Comparison of ENCODE assay signal across 15 mouse cellular contexts in the genomic region with DNA sequence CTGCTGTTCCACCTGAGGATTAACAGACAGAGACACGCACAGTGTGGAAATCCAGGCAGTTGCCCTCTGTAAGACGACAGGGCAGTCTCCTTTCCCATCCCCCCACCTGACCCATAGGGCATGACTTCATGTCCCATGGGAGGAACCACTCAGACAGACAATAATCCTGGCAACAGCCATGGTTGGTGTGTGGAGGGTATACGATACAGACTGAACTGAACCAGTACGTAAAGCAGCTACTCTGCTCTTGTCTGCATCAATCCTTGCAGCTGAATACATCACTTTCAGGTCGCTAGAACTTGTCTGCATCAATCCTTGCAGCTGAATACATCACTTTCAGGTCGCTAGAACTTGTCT. TPM values are rescaled to one million over a fixed set of nuclear protein-coding genes. Genes with fewer than 3 reads are reported as not detected.
DNase-seq lines count a peak whose midpoint lies in the region; ATAC-seq lines count a peak whose summit lies in the region.
"Had no signal": no experiment of that assay in that cellular context is flagged by ENCODE, and none has a peak within 500 bp of the region (broad histone marks: within the 10 kb centered on the region; RNA-seq: fewer than 3 reads in every experiment).

No protein-coding gene starts in this region.

- no peaks in the 10 kb centered on the region for H3K36me3 ChIP-seq in hindbrain, embryonic 13.5 days
- H3K36me3 ChIP-seq in hindbrain, embryonic 10.5 days: no peaks in the 10 kb centered on the region
- H3K36me3 ChIP-seq in hindbrain, embryonic 14.5 days (replicated peaks; ENCODE audit: control insufficient read depth, insufficient read depth): no peaks in the 10 kb centered on the region
- H3K36me3 ChIP-seq in liver, embryonic 16.5 days (ENCODE audit: control insufficient read depth, insufficient read depth): no peaks in the 10 kb centered on the region; the same call in 1 of the 2 replicates
- no peaks in the 10 kb centered on the region for H3K36me3 ChIP-seq in neural tube, embryonic 15.5 days

- H3K9me3 ChIP-seq in hindbrain, embryonic 13.5 days: no peaks in the 10 kb centered on the region
- no peaks in the 10 kb centered on the region for H3K9me3 ChIP-seq in hindbrain, embryonic 10.5 days
- no peaks in the 10 kb centered on the region for H3K9me3 ChIP-seq in hindbrain, embryonic 14.5 days (ENCODE audit: control insufficient read depth, low read length)
- H3K9me3 ChIP-seq in liver, embryonic 16.5 days (replicated peaks; ENCODE audit: control insufficient read depth, low read length): no peaks in the 10 kb centered on the region
- H3K9me3 ChIP-seq in neural tube, embryonic 15.5 days (replicated peaks): no peaks in the 10 kb centered on the region
- H3K9me3 ChIP-seq: G1E had no signal

- no peak overlapping the region for H3K4me3 ChIP-seq in hindbrain, embryonic 13.5 days
- no peak overlapping the region for H3K4me3 ChIP-seq in hindbrain, embryonic 10.5 days
- H3K4me3 ChIP-seq in hindbrain, embryonic 14.5 days (replicated peaks; ENCODE audit: low read length): no peak overlapping the region
- H3K4me3 ChIP-seq in liver, embryonic 16.5 days (ENCODE audit: low read depth, low read length): no peak overlapping the region
- H3K4me3 ChIP-seq in neural tube, embryonic 15.5 days (replicated peaks): no peak overlapping the region
- H3K4me3 ChIP-seq: myocyte had no signal

- H3K9ac ChIP-seq in hindbrain, embryonic 13.5 days: no peak overlapping the region
- H3K9ac ChIP-seq in hindbrain, embryonic 14.5 days: no peak overlapping the region
- no peak overlapping the region for H3K9ac ChIP-seq in liver, embryonic 16.5 days (ENCODE audit: low read depth, low read length)
- H3K9ac ChIP-seq in neural tube, embryonic 15.5 days (replicated peaks): no peak overlapping the region
- H3K9ac ChIP-seq: lung, embryonic 14.5 days had no signal

- no peak overlapping the region for H3K4me2 ChIP-seq in hindbrain, embryonic 13.5 days
- H3K4me2 ChIP-seq in hindbrain, embryonic 14.5 days (replicated peaks): no peak overlapping the region
- H3K4me2 ChIP-seq in liver, embryonic 16.5 days (ENCODE audit: low read depth, low read length): peak overlapping the region; percentile 44; the same call in 1 of the 2 replicates
- no peak overlapping the region for H3K4me2 ChIP-seq in neural tube, embryonic 15.5 days

- WGBS in hindbrain, embryonic 13.5 days: 32% methylated on average over 6 of the region's 6 CpGs
- whole genome bisulfite sequencing in hindbrain, embryonic 10.5 days: 29% methylated on average over 6 of the region's 6 CpGs
- WGBS in hindbrain, embryonic 14.5 days: 21% methylated on average over 6 of the region's 6 CpGs
- 55% methylated on average over 6 of the region's 6 CpGs for WGBS in liver, embryonic 16.5 days (ENCODE audit: insufficient replicate concordance)
- WGBS in neural tube, embryonic 15.5 days: 39% methylated on average over 6 of the region's 6 CpGs

- DNase-seq in hindbrain, embryonic 10.5 days (ENCODE audit: low spot score): no peak
- no peak for DNase-seq in hindbrain, embryonic 14.5 days (ENCODE audit: low spot score)
- DNase-seq in left cerebral cortex, postnatal 4 days: no peak
- DNase-seq in ovary, postnatal 10 days (ENCODE audit: low spot score): no peak
- no peak for DNase-seq in ovary, postnatal 14 days (ENCODE audit: low spot score)
- DNase-seq: adrenal gland, adult 8-10 months; cerebellum, adult 8-10 months; kidney, postnatal 25 days; right cerebral cortex, postnatal 4 days had no signal

- ATAC-seq in hindbrain, embryonic 13.5 days (ENCODE audit: low FRiP score): peak; percentile 23; the same call in 1 of the 2 replicates
- peak; percentile 36; the same call in 1 of the 2 replicates for ATAC-seq in hindbrain, embryonic 14.5 days (ENCODE audit: low FRiP score)
- no peak for ATAC-seq in liver, embryonic 16.5 days (ENCODE audit: low read depth)
- peak; percentile 18; the same call in 1 of the 2 replicates for ATAC-seq in neural tube, embryonic 15.5 days (ENCODE audit: low FRiP score)

- peaks cover 21% of the 10 kb centered on the region; the same call in 1 of the 2 replicates for H3K4me1 ChIP-seq in hindbrain, embryonic 13.5 days (replicated peaks)
- peaks cover 27% of the 10 kb centered on the region for H3K4me1 ChIP-seq in hindbrain, embryonic 10.5 days (replicated peaks)
- H3K4me1 ChIP-seq in hindbrain, embryonic 14.5 days (replicated peaks; ENCODE audit: control insufficient read depth, insufficient read depth, low read length): 0 out of 2 replicates have a peak, but pooled peaks cover 2% of the 10 kb centered on the region
- peaks cover 17% of the 10 kb centered on the region for H3K4me1 ChIP-seq in liver, embryonic 16.5 days (ENCODE audit: control insufficient read depth, low read depth, low read length)
- H3K4me1 ChIP-seq in neural tube, embryonic 15.5 days: peaks cover 9% of the 10 kb centered on the region; the same call in 1 of the 2 replicates

- no peaks in the 10 kb centered on the region for H3K27me3 ChIP-seq in hindbrain, embryonic 13.5 days
- H3K27me3 ChIP-seq in hindbrain, embryonic 10.5 days (ENCODE audit: insufficient read depth, poor library complexity, severe bottlenecking): no peaks in the 10 kb centered on the region
- H3K27me3 ChIP-seq in hindbrain, embryonic 14.5 days (ENCODE audit: control insufficient read depth, insufficient read depth, low read length): no peaks in the 10 kb centered on the region
- H3K27me3 ChIP-seq in liver, embryonic 16.5 days (ENCODE audit: control insufficient read depth, insufficient read depth, low read depth, low read length): no peaks in the 10 kb centered on the region
- no peaks in the 10 kb centered on the region for H3K27me3 ChIP-seq in neural tube, embryonic 15.5 days (replicated peaks)

- H3K27ac ChIP-seq in hindbrain, embryonic 13.5 days: no peak overlapping the region
- no peak overlapping the region for H3K27ac ChIP-seq in hindbrain, embryonic 10.5 days
- H3K27ac ChIP-seq in hindbrain, embryonic 14.5 days: no peak overlapping the region
- H3K27ac ChIP-seq in liver, embryonic 16.5 days (ENCODE audit: low read length): peak overlapping the region; percentile 72; the same call in 1 of the 2 replicates
- H3K27ac ChIP-seq in neural tube, embryonic 15.5 days (replicated peaks): no peak overlapping the region

- intact Hi-C loops in left cerebral cortex, postnatal 4 days (cut with DNase I): no loop called here

RNA-seq across cellular contexts. Expression of a gene that starts 20.0 kb away (rescaled TPM):
- polyA plus RNA-seq in hindbrain, embryonic 13.5 days (2015; fragmentation: Nextera tagmentation; extraction: Ambion mirVana): 1.6 and 1.7 TPM in 2 replicates
- polyA plus RNA-seq in hindbrain, embryonic 10.5 days (2016; fragmentation: Nextera tagmentation; extraction: Ambion mirVana): 2.5 TPM in 2 replicates
- 1.9 and 2.0 TPM in 2 replicates for polyA plus RNA-seq in hindbrain, embryonic 14.5 days (2014; fragmentation: Nextera tagmentation; extraction: Ambion mirVana)
- polyA plus RNA-seq in liver, embryonic 16.5 days (2015; fragmentation: Nextera tagmentation; extraction: Ambion mirVana): 12.8 and 14.1 TPM in 2 replicates
- 1.1 and 2.1 TPM in 2 replicates for polyA plus RNA-seq in neural tube, embryonic 15.5 days (2015; fragmentation: Nextera tagmentation; extraction: Ambion mirVana)
- total RNA-seq in left cerebral cortex, postnatal 4 days (2021): 1 to 10 TPM; 3.1 to 3.3 TPM

RNA-seq across cellular contexts. Expression of a gene that starts 20.4 kb away (rescaled TPM):
- 33.8 and 37.2 TPM in 2 replicates for polyA plus RNA-seq in hindbrain, embryonic 13.5 days (2015; fragmentation: Nextera tagmentation; extraction: Ambion mirVana)
- polyA plus RNA-seq in hindbrain, embryonic 10.5 days (2016; fragmentation: Nextera tagmentation; extraction: Ambion mirVana): 30.3 and 34.4 TPM in 2 replicates
- 34.1 and 41.6 TPM in 2 replicates for polyA plus RNA-seq in hindbrain, embryonic 14.5 days (2014; fragmentation: Nextera tagmentation; extraction: Ambion mirVana)
- 11.0 TPM in 2 replicates for polyA plus RNA-seq in liver, embryonic 16.5 days (2015; fragmentation: Nextera tagmentation; extraction: Ambion mirVana)
- 37.7 and 40.4 TPM in 2 replicates for polyA plus RNA-seq in neural tube, embryonic 15.5 days (2015; fragmentation: Nextera tagmentation; extraction: Ambion mirVana)
- total RNA-seq in left cerebral cortex, postnatal 4 days (2021): 10 to 100 TPM; 25.4 to 29.7 TPM
